Mouse (Mus musculus): ENCODE results near the gene Pth2. TPM values are rescaled to one million over a fixed set of nuclear protein-coding genes. Genes with fewer than 3 reads are reported as not detected.

The Pth2 gene
- total and polyA plus RNA-seq, 3 experiments, result not detected

GRCm38 (mm10) chr7:45215673-45216441 is 35.1 kb downstream of the Pth2 start, which contains the start of gene Tead2:
Tead2 (plus strand) TSS chr7:45215753.
- TF ChIP-seq CTCF (IDR thresholded peaks at IDR 0.05; ENCODE audit: low read depth, low read length), result no peak
- TF ChIP-seq TAL1 (conservative IDR thresholded peaks at IDR 0.05; ENCODE audit: low read depth, low read length), result no peak
- TF ChIP-seq GATA2 (IDR thresholded peaks at IDR 0.05; ENCODE audit: borderline replicate concordance, low read depth, low read length), result no peak
- TF ChIP-seq GATA1 (IDR thresholded peaks at IDR 0.05; ENCODE audit: borderline replicate concordance, low read length), result no peak
- no peak for TF ChIP-seq POLR2AphosphoS5 (IDR thresholded peaks at IDR 0.05; ENCODE audit: insufficient replicate concordance, low read depth, low read length)
- ATAC-seq (ENCODE audit: extremely low read depth, insufficient number of reproducible peaks, low FRiP score, poor library complexity, severe bottlenecking), result no peak
- Histone ChIP-seq H3K27me3 (ENCODE audit: insufficient read depth, low read length) (peaks cover 66% of the 10 kb centered on the region), H3K4me3 (ENCODE audit: low read depth, low read length) (no peak within 1 kb of the TSS), H3K36me3 (replicated peaks) (no peaks in the 10 kb centered on the region), H3K4me1 (ENCODE audit: insufficient read depth, low read depth, low read length) (peaks cover 11% of the 10 kb centered on the region), H3K9me3 (replicated peaks) (no peaks in the 10 kb centered on the region)
- no peak for DNase-seq (ENCODE audit: low spot score)

DNA sequence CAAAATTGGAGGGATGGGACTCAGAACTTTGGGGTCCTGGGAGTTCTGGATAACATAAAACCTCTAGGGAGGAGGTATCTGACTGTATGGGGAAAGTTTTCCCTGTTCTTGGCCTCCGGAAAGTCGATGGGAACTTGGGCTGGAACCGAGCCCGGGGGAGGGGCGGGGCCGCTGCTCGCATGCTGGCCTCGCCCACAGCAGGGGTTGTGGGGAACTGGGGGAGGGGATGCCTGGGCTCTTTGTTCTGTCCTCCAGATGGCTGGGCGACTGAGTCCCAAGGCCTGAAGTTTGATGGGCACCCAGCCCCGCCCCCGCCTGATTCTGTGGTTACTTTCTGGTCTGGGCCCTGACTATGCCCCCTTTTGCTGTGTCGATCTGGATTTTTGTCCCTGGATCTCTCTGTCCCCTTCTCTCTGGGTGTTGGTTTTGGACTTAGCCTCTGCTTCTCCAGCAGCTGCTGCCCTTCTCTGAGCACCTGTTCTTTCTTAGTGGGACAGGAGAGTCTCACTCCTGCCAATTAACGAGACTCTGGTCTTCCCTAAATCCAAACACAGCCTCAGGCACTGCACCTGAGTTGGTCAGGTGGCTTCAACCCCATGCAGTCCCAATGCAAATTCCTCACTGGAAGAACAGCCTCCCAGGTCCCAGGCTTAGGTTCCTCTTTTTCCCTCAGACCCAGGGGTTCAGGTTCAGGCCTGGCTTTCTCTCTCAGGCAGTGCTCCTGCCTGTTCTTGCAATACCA is 35.8 kb downstream of the Pth2 start:
- Histone ChIP-seq H3K27me3 (ENCODE audit: insufficient read depth, low read length) (peaks cover 60% of the 10 kb centered on the region), H3K36me3 (replicated peaks) (no peaks in the 10 kb centered on the region), H3K4me1 (ENCODE audit: insufficient read depth, low read depth, low read length) (peaks cover 7% of the 10 kb centered on the region), H3K9me3 (replicated peaks) (no peaks in the 10 kb centered on the region), H3K4me3 (ENCODE audit: low read depth, low read length) (no peak overlapping the region)
- ATAC-seq (ENCODE audit: extremely low read depth, insufficient number of reproducible peaks, low FRiP score, poor library complexity, severe bottlenecking) (no peak), DNase-seq (ENCODE audit: low spot score) (no peak)
- TF ChIP-seq GATA2 (IDR thresholded peaks at IDR 0.05; ENCODE audit: borderline replicate concordance, low read depth, low read length) (no peak), POLR2AphosphoS5 (IDR thresholded peaks at IDR 0.05; ENCODE audit: insufficient replicate concordance, low read depth, low read length) (no peak), GATA1 (IDR thresholded peaks at IDR 0.05; ENCODE audit: borderline replicate concordance, low read length) (no peak), TAL1 (conservative IDR thresholded peaks at IDR 0.05; ENCODE audit: low read depth, low read length) (no peak)

- Histone ChIP-seq H3K4me3 (ENCODE audit: low read depth, low read length) (no peak overlapping the region), H3K9me3 (replicated peaks) (no peaks in the 10 kb centered on the region), H3K36me3 (replicated peaks) (no peaks in the 10 kb centered on the region), H3K27me3 (ENCODE audit: insufficient read depth, low read length) (peaks cover 59% of the 10 kb centered on the region), H3K4me1 (ENCODE audit: insufficient read depth, low read depth, low read length) (no peaks in the 10 kb centered on the region; the same call in 1 of the 2 replicates)
- ATAC-seq (ENCODE audit: extremely low read depth, insufficient number of reproducible peaks, low FRiP score, poor library complexity, severe bottlenecking) (no peak), DNase-seq (ENCODE audit: low spot score) (no peak)
- TF ChIP-seq GATA2 (IDR thresholded peaks at IDR 0.05; ENCODE audit: borderline replicate concordance, low read depth, low read length) (no peak), CTCF (IDR thresholded peaks at IDR 0.05; ENCODE audit: low read depth, low read length) (no peak), POLR2AphosphoS5 (IDR thresholded peaks at IDR 0.05; ENCODE audit: insufficient replicate concordance, low read depth, low read length) (no peak), GATA1 (IDR thresholded peaks at IDR 0.05; ENCODE audit: borderline replicate concordance, low read length) (no peak), TAL1 (conservative IDR thresholded peaks at IDR 0.05; ENCODE audit: low read depth, low read length) (no peak)
These were observed 40.9 kb downstream of the Pth2 start for GRCm38 (mm10) chr7:45221680-45222079.

GRCm38 (mm10) chr7:45224826-45225225 is 44.0 kb downstream of the Pth2 start:
- no peaks in the 10 kb centered on the region; the same call in none of the 2 replicates for H3K4me1 ChIP-seq (ENCODE audit: insufficient read depth, low read depth, low read length)
- no peaks in the 10 kb centered on the region for H3K9me3 ChIP-seq (replicated peaks)
- H3K27me3 ChIP-seq (ENCODE audit: insufficient read depth, low read length), result peaks cover 56% of the 10 kb centered on the region
- H3K36me3 ChIP-seq (replicated peaks), result no peaks in the 10 kb centered on the region
- ATAC-seq (ENCODE audit: extremely low read depth, insufficient number of reproducible peaks, low FRiP score, poor library complexity, severe bottlenecking) (no peak), DNase-seq (ENCODE audit: low spot score) (no peak)
- TF ChIP-seq CTCF (IDR thresholded peaks at IDR 0.05; ENCODE audit: low read depth, low read length), result no peak
- no peak for TF ChIP-seq GATA2 (IDR thresholded peaks at IDR 0.05; ENCODE audit: borderline replicate concordance, low read depth, low read length)
- no peak for TF ChIP-seq TAL1 (conservative IDR thresholded peaks at IDR 0.05; ENCODE audit: low read depth, low read length)
- H3K4me3 ChIP-seq (ENCODE audit: low read depth, low read length), result no peak overlapping the region

DNA sequence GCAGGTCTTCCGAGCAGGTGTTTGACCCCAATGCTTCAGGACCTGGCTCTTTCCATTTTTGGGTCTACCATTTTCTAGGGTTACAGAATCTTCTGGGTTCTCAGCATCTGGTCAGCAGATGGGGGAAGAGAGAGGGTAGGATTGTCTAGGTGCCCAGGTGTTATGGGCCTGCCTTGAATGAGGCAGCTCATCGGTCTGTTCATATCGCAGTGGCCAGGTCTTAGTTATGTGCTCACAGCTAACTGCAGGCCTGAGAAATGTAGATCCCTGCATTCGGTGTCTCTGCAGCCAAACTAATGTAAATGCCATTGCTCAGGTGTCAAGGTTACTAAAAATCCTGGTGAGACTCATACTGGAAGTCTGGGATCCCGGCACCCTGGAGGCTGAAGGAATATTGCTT is 45.6 kb downstream of the Pth2 start:
- Histone ChIP-seq H3K36me3 (replicated peaks) (peaks cover 3% of the 10 kb centered on the region), H3K4me3 (ENCODE audit: low read depth, low read length) (no peak overlapping the region), H3K4me1 (ENCODE audit: insufficient read depth, low read depth, low read length) (peaks cover 4% of the 10 kb centered on the region), H3K27me3 (ENCODE audit: insufficient read depth, low read length) (peaks cover 50% of the 10 kb centered on the region), H3K9me3 (replicated peaks) (no peaks in the 10 kb centered on the region)
- DNase-seq (ENCODE audit: low spot score), result no peak
- ATAC-seq (ENCODE audit: extremely low read depth, insufficient number of reproducible peaks, low FRiP score, poor library complexity, severe bottlenecking), result no peak
- TF ChIP-seq TAL1 (conservative IDR thresholded peaks at IDR 0.05; ENCODE audit: low read depth, low read length), result no peak
- no peak for TF ChIP-seq POLR2AphosphoS5 (IDR thresholded peaks at IDR 0.05; ENCODE audit: insufficient replicate concordance, low read depth, low read length)
- TF ChIP-seq GATA1 (IDR thresholded peaks at IDR 0.05; ENCODE audit: borderline replicate concordance, low read length), result no peak
- TF ChIP-seq CTCF (IDR thresholded peaks at IDR 0.05; ENCODE audit: low read depth, low read length), result no peak
- no peak for TF ChIP-seq GATA2 (IDR thresholded peaks at IDR 0.05; ENCODE audit: borderline replicate concordance, low read depth, low read length)

GRCm38 (mm10) chr7:45228548-45228947 is 47.8 kb downstream of the Pth2 start:
- TF ChIP-seq GATA2 (IDR thresholded peaks at IDR 0.05; ENCODE audit: borderline replicate concordance, low read depth, low read length) (no peak), TAL1 (conservative IDR thresholded peaks at IDR 0.05; ENCODE audit: low read depth, low read length) (no peak), CTCF (IDR thresholded peaks at IDR 0.05; ENCODE audit: low read depth, low read length) (no peak), POLR2AphosphoS5 (IDR thresholded peaks at IDR 0.05; ENCODE audit: insufficient replicate concordance, low read depth, low read length) (no peak), GATA1 (IDR thresholded peaks at IDR 0.05; ENCODE audit: borderline replicate concordance, low read length) (no peak)
- DNase-seq (ENCODE audit: low spot score) (no peak), ATAC-seq (ENCODE audit: extremely low read depth, insufficient number of reproducible peaks, low FRiP score, poor library complexity, severe bottlenecking) (no peak)
- no peak overlapping the region for H3K4me3 ChIP-seq (ENCODE audit: low read depth, low read length)
- H3K27me3 ChIP-seq (ENCODE audit: insufficient read depth, low read length), result peaks cover 44% of the 10 kb centered on the region
- H3K36me3 ChIP-seq (replicated peaks), result peaks cover 21% of the 10 kb centered on the region
- H3K4me1 ChIP-seq (ENCODE audit: insufficient read depth, low read depth, low read length), result peaks cover 6% of the 10 kb centered on the region
- H3K9me3 ChIP-seq (replicated peaks), result no peaks in the 10 kb centered on the region

All from G1E (cell line).